Mouse (Mus musculus) embryo, embryonic 11.5 days (tissue): ENCODE measurements at regions not wholly inside any gene's neighbourhood (a gene's known extent, or its start where the extent isn't known, plus 50 kb on each side); places are given as distances from the start of the nearest gene placed in this dataset.

ENCODE experiments used
- DNase-seq: peaks from one replicate; pipeline ENCODE4 v3.0.0-alpha.2; 2012; ENCODE audit warnings: low read depth, low spot score

DNA sequence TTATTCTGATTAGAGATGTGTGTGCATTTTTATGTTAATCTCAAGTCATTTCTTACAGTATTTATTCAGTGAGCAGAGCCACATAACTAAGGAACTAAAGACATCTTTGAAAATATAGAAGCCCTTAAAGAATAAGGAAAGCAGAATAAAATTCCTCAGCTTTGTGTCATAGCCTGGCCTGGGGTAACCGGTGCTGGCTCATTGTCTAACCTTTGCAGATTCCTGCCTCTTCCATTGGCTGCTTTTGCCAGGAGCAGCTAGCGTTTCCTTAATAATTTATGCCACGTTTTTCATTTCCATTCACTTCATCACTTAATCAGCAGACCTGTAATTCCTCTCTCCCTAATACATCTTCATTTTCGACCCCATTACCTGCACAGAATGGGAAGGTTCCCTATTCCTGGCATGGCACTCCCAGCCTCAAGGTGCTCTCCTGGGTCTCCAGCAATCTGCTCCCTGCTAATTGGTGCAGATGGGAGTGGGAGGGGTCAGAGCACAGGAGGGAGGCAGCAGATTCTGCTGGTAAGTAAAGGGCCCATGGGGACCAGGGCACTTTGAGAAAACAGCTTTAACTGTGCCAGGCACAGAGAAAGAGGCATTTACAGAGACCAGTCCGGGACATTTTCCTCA is 413.1 kb downstream of the Stim2 start:
- DNase-seq, result no peak

DNA sequence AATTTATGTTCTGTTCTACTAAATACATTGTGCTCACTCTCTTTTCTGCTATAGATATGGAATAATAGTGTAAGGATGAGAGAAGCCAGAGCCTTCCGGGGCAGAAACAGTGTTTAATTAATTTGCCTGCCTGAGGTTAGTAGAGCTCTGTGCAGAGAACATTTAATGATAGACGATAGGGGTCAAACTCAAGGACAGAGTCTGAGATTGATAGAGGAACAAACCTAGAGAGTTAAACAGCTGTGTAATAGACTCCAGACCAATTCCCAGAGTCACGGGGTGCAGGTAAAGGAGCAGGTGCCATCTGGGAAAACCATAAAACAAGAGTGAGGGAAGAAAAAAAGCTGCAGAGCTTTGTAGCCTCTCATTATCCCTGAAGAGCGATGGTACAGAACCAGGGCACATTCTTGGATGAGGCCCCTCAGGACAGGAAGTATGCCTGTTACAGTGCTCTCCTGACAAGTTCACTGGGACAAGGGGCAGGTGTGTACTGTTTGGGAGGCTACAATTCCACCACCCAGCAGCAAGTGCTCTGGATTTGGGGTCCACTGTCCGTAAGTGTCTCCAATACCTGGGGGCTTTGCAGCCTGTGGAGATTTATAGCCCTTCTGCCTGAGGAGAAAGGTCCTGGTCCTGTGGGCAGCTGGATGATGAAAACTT is 421.6 kb downstream of the Stim2 start:
- peak; percentile 5 for DNase-seq

- DNase-seq, result no peak
Measured at GRCm38 (mm10) chr5:54439286-54439685, 441.0 kb downstream of the Stim2 start.

GRCm38 (mm10) chr5:54440794-54441447 is 442.6 kb downstream of the Stim2 start:
- DNase-seq, result no peak

GRCm38 (mm10) chr5:54441598-54441997 is 443.3 kb downstream of the Stim2 start:
- DNase-seq, result no peak

- no peak for DNase-seq
Measured at GRCm38 (mm10) chr5:54483916-54484315, 485.6 kb downstream of the Stim2 start.
